In the genomic region with DNA sequence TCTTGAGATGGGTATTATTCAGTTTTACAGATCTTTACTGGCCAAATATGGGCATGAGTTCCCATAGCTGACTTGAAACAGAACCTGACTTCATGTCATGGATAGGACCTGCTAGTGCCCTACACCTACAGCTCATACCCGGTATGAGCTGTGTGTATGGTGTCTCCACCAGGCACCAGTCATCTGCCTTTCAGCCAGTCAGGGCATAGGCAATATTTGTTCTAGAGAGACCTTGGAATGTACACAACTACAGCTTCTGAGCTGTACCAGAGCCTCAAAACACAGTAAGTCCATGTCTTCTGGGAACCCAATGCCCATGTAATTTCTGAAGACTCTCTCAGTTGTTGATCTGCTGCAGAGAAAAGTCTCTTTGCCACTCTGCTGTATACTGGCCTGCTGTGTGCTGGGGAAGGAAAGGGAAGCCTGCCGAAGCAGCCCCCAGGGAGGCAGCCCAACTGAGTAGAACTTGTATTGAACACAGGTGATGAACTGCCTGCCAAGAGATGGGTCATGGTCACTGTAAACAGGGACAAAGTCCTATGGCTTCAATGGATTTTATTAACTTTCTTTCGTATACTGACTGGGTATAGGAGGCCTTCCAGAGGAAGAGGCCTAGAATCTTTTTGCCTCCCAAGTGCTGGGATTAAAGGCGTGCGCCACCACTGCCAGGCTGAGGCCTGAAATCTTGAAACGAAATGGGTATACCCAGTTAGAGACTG, we compare ENCODE assay signal across 16 mouse cellular contexts.
"Had no signal": no experiment of that assay in that cellular context is flagged by ENCODE, and none has a peak within 500 bp of the region (broad histone marks: within the 10 kb centered on the region; RNA-seq: fewer than 3 reads in every experiment).

No protein-coding gene starts in this region.

- H3K27ac ChIP-seq: kidney, postnatal 0 days; layer of hippocampus, adult 2 months; macrophage; midbrain, embryonic 13.5 days; stomach, postnatal 0 days had no signal

- H3K4me3 ChIP-seq: layer of hippocampus, adult 2 months; midbrain, embryonic 13.5 days had no signal

- DNase-seq: kidney, adult 18-20 months; kidney, postnatal 25 days; layer of hippocampus, adult 9-11 months; lung, embryonic 14.5 days; thymus, adult 2 months; thymus, postnatal 14 days; thymus, postnatal 4 days had no signal

- H3K27me3 ChIP-seq: midbrain, embryonic 13.5 days had no signal

- H3K9me3 ChIP-seq: midbrain, embryonic 13.5 days had no signal

- H3K4me2 ChIP-seq: lung, embryonic 14.5 days; midbrain, embryonic 13.5 days had no signal

- H3K9ac ChIP-seq: lung, embryonic 14.5 days; midbrain, embryonic 13.5 days had no signal

- ATAC-seq: inflammation-experienced regulatory T-cells, adult 6 months; intestine, embryonic 16.5 days; lung, postnatal 0 days; midbrain, embryonic 13.5 days; midbrain, embryonic 16.5 days had no signal

- H3K4me1 ChIP-seq: midbrain, embryonic 13.5 days had no signal
